9 mouse cellular contexts compared by ENCODE assay signal in genomic region chr11:52233043-52233653, GRCm38 (mm10). TPM values are rescaled to one million over a fixed set of nuclear protein-coding genes. Genes with fewer than 3 reads are reported as not detected.
A peak's percentile ranks its signal among the peaks of the same experiment; 100 is the strongest.
DNase-seq lines count a peak whose midpoint lies in the region; ATAC-seq and TF ChIP-seq lines count a peak whose summit lies in the region.
"Had no signal": no experiment of that assay in that cellular context is flagged by ENCODE, and none has a peak within 500 bp of the region (broad histone marks: within the 10 kb centered on the region; RNA-seq: fewer than 3 reads in every experiment).

No protein-coding gene starts in this region.

- no peak overlapping the region for H3K27ac ChIP-seq in kidney, embryonic 16.5 days (ENCODE audit: low read length)
- no peak overlapping the region for H3K27ac ChIP-seq in cortical plate, adult 2 months (ENCODE audit: insufficient read depth, low read length)
- H3K27ac ChIP-seq in hindbrain, postnatal 0 days = no peak overlapping the region
- no peak overlapping the region for H3K27ac ChIP-seq in midbrain, postnatal 0 days (ENCODE audit: low read depth, low read length)

- peaks cover 15% of the 10 kb centered on the region for H3K36me3 ChIP-seq in kidney, embryonic 16.5 days (ENCODE audit: insufficient read depth, low read length)
- H3K36me3 ChIP-seq in hindbrain, postnatal 0 days (ENCODE audit: insufficient read depth, low read length) = no peaks in the 10 kb centered on the region; the same call in 1 of the 2 replicates
- peaks cover 3% of the 10 kb centered on the region; the same call in 1 of the 2 replicates for H3K36me3 ChIP-seq in midbrain, postnatal 0 days (ENCODE audit: insufficient read depth, low read length)

- no peak for TF ChIP-seq POLR2A in cortical plate, adult 2 months (IDR thresholded peaks at IDR 0.05; ENCODE audit: extremely low read depth, insufficient read depth, low read length)

- H3K4me2 ChIP-seq in kidney, embryonic 16.5 days (replicated peaks; ENCODE audit: low read depth, low read length) = peak overlapping the region; percentile 90
- H3K4me2 ChIP-seq in hindbrain, postnatal 0 days (ENCODE audit: low read depth, low read length) = peak overlapping the region; percentile 86
- peak overlapping the region; percentile 63 for H3K4me2 ChIP-seq in midbrain, postnatal 0 days (ENCODE audit: low read depth, low read length, poor library complexity, severe bottlenecking)

- ATAC-seq in kidney, embryonic 16.5 days (ENCODE audit: low FRiP score, low TSS enrichment) = no peak
- no peak for ATAC-seq in hindbrain, postnatal 0 days
- ATAC-seq in midbrain, postnatal 0 days (ENCODE audit: low FRiP score) = no peak

- 15% methylated on average over 3 of the region's 3 CpGs for WGBS in kidney, embryonic 16.5 days
- WGBS in hindbrain, postnatal 0 days = 37% methylated on average over 3 of the region's 3 CpGs
- WGBS in midbrain, postnatal 0 days = 39% methylated on average over 3 of the region's 3 CpGs

- no peak for TF ChIP-seq CTCF in cortical plate, adult 2 months (IDR thresholded peaks at IDR 0.05; ENCODE audit: extremely low read depth, insufficient read depth, low read length)
- TF ChIP-seq CTCF in hindbrain, postnatal 0 days (IDR thresholded peaks at IDR 0.05; ENCODE audit: low read depth) = no peak
- TF ChIP-seq CTCF in midbrain, postnatal 0 days (IDR thresholded peaks at IDR 0.05) = no peak

- no peaks in the 10 kb centered on the region for H3K27me3 ChIP-seq in kidney, embryonic 16.5 days (ENCODE audit: insufficient read depth, low read length)
- no peaks in the 10 kb centered on the region for H3K27me3 ChIP-seq in hindbrain, postnatal 0 days (ENCODE audit: insufficient read depth, low read length)
- no peaks in the 10 kb centered on the region for H3K27me3 ChIP-seq in midbrain, postnatal 0 days (ENCODE audit: insufficient read depth, low read length)

- no peak for DNase-seq in kidney, postnatal 4 days
- DNase-seq in hindbrain, postnatal 0 days (ENCODE audit: low spot score) = no peak
- DNase-seq in midbrain, postnatal 0 days (ENCODE audit: low spot score) = no peak
- no peak for DNase-seq in layer of hippocampus, adult 9-11 months
- no peak for DNase-seq in ovary, postnatal 10 days (ENCODE audit: low spot score)
- no peak for DNase-seq in thymus, postnatal 10 days (ENCODE audit: low spot score in 2 of 2)

- no peaks in the 10 kb centered on the region for H3K9me3 ChIP-seq in kidney, embryonic 16.5 days (ENCODE audit: low read length)
- H3K9me3 ChIP-seq in hindbrain, postnatal 0 days (ENCODE audit: low read length) = no peaks in the 10 kb centered on the region
- no peaks in the 10 kb centered on the region for H3K9me3 ChIP-seq in midbrain, postnatal 0 days (ENCODE audit: low read length)

- peaks cover 19% of the 10 kb centered on the region for H3K4me1 ChIP-seq in kidney, embryonic 16.5 days (ENCODE audit: insufficient read depth, low read length)
- H3K4me1 ChIP-seq in cortical plate, adult 2 months (ENCODE audit: control insufficient read depth, insufficient read depth, low read length) = peaks cover 4% of the 10 kb centered on the region; the same call in 1 of the 2 replicates
- H3K4me1 ChIP-seq in hindbrain, postnatal 0 days (ENCODE audit: insufficient read depth, low read length) = peaks cover 10% of the 10 kb centered on the region; the same call in 1 of the 2 replicates
- peaks cover 11% of the 10 kb centered on the region; the same call in 1 of the 2 replicates for H3K4me1 ChIP-seq in midbrain, postnatal 0 days (ENCODE audit: insufficient read depth, low read length)

- peak overlapping the region; percentile 93 for H3K4me3 ChIP-seq in kidney, embryonic 16.5 days (ENCODE audit: low read length)
- H3K4me3 ChIP-seq in cortical plate, adult 2 months (ENCODE audit: insufficient read depth, low read length) = peak overlapping the region; percentile 93; the same call in 1 of the 2 replicates
- H3K4me3 ChIP-seq in hindbrain, postnatal 0 days (ENCODE audit: low read length) = peak overlapping the region; percentile 99
- peak overlapping the region; percentile 89 for H3K4me3 ChIP-seq in midbrain, postnatal 0 days (ENCODE audit: low read depth, low read length)

- H3K9ac ChIP-seq in kidney, embryonic 16.5 days (replicated peaks; ENCODE audit: low read length) = no peak overlapping the region
- H3K9ac ChIP-seq in hindbrain, postnatal 0 days (replicated peaks; ENCODE audit: low read length) = peak overlapping the region; percentile 99; the same call in 1 of the 2 replicates
- peak overlapping the region; percentile 94; the same call in 1 of the 2 replicates for H3K9ac ChIP-seq in midbrain, postnatal 0 days (replicated peaks; ENCODE audit: low read length, poor library complexity, severe bottlenecking)

RNA-seq across cellular contexts. Expression of gene Skp1a, which starts 1.4 kb away (rescaled TPM):
- polyA plus RNA-seq in kidney, embryonic 16.5 days (2015; fragmentation: Nextera tagmentation; extraction: Ambion mirVana) = 742 and 792 TPM in 2 replicates
- 303 and 315 TPM in 2 replicates for polyA plus RNA-seq in cortical plate, adult 2 months (2012; rRNA removed)
- total RNA-seq in hindbrain, postnatal 0 days (2014; rRNA removed) = 320 and 370 TPM in 2 replicates
- 1,108 and 1,162 TPM in 2 replicates for polyA plus RNA-seq in hindbrain, postnatal 0 days (2015; fragmentation: Nextera tagmentation; extraction: Ambion mirVana)
- 466 and 613 TPM in 2 replicates for total RNA-seq in midbrain, postnatal 0 days (2014; rRNA removed)
- polyA plus RNA-seq in midbrain, postnatal 0 days (2015; fragmentation: Nextera tagmentation; extraction: Ambion mirVana) = 1,145 and 1,185 TPM in 2 replicates

RNA-seq across cellular contexts. Expression of gene Olfr1371, which starts 19.4 kb away (rescaled TPM):
- not detected in 2 replicates for polyA plus RNA-seq in kidney, embryonic 16.5 days (2015; fragmentation: Nextera tagmentation; extraction: Ambion mirVana)
- not detected in 2 replicates for polyA plus RNA-seq in cortical plate, adult 2 months (2012; rRNA removed)
- not detected in 2 replicates for total RNA-seq in hindbrain, postnatal 0 days (2014; rRNA removed)
- polyA plus RNA-seq in hindbrain, postnatal 0 days (2015; fragmentation: Nextera tagmentation; extraction: Ambion mirVana) = not detected in 2 replicates
- total RNA-seq in midbrain, postnatal 0 days (2014; rRNA removed) = not detected in 2 replicates
- not detected in 2 replicates for polyA plus RNA-seq in midbrain, postnatal 0 days (2015; fragmentation: Nextera tagmentation; extraction: Ambion mirVana)
- polyA plus RNA-seq: gonadal fat pad, adult 2 months had no signal

RNA-seq across cellular contexts. Expression of gene Tcf7, which starts 49.7 kb away (rescaled TPM):
- 5.6 and 7.1 TPM in 2 replicates for polyA plus RNA-seq in kidney, embryonic 16.5 days (2015; fragmentation: Nextera tagmentation; extraction: Ambion mirVana)
- polyA plus RNA-seq in cortical plate, adult 2 months (2012; rRNA removed) = 5.1 and 6.1 TPM in 2 replicates
- total RNA-seq in hindbrain, postnatal 0 days (2014; rRNA removed) = 2.2 and 3.3 TPM in 2 replicates
- polyA plus RNA-seq in hindbrain, postnatal 0 days (2015; fragmentation: Nextera tagmentation; extraction: Ambion mirVana) = 3.3 and 4.3 TPM in 2 replicates
- total RNA-seq in midbrain, postnatal 0 days (2014; rRNA removed) = 2.0 and 2.6 TPM in 2 replicates
- 3.1 and 3.2 TPM in 2 replicates for polyA plus RNA-seq in midbrain, postnatal 0 days (2015; fragmentation: Nextera tagmentation; extraction: Ambion mirVana)
